Mouse (Mus musculus) myocyte (in vitro differentiated cells): ENCODE results near the gene Dab1. TPM values are rescaled to one million over a fixed set of nuclear protein-coding genes. Genes with fewer than 3 reads are reported as not detected.

ENCODE experiments used
- H3K27me3 ChIP-seq: one replicate; pipeline ENCODE4 v1.6.1; 2011; ENCODE audit not compliant: control insufficient read depth, insufficient read depth, insufficient read length
- H3K36me3 ChIP-seq: one replicate; pipeline ENCODE4 v1.6.1; 2011; ENCODE audit not compliant: control insufficient read depth, insufficient read depth
- H3K4me2 ChIP-seq: one replicate; pipeline ENCODE4 v1.6.1; 2011; ENCODE audit warnings: low read depth, control low read depth
- H3K4me3 ChIP-seq: one replicate; pipeline ENCODE4 v1.5.1; 2011; ENCODE audit warnings: mild to moderate bottlenecking, control low read depth, moderate library complexity
- H3K79me2 ChIP-seq: one replicate; pipeline ENCODE4 v1.6.1; 2011; ENCODE audit not compliant: control insufficient read depth, insufficient read depth
- H3ac ChIP-seq: one replicate; pipeline ENCODE4 v1.6.1; 2011; ENCODE audit not compliant: control insufficient read depth, insufficient read length
- CEBPB ChIP-seq: IDR thresholded peaks from 2 replicates; pipeline ENCODE4 v1.6.1; 2011; ENCODE audit warnings: mild to moderate bottlenecking, moderate library complexity; ENCODE audit not compliant: poor library complexity, insufficient read depth, severe bottlenecking
- E2F4 ChIP-seq: IDR thresholded peaks from one replicate; pipeline ENCODE4 v1.6.1; 2011; ENCODE audit warnings: mild to moderate bottlenecking, control low read depth, moderate library complexity; ENCODE audit not compliant: insufficient read depth
- MAX ChIP-seq: IDR thresholded peaks from one replicate; pipeline ENCODE4 v1.6.1; 2011; ENCODE audit warnings: low read depth, mild to moderate bottlenecking, control low read depth
- MYOD1 ChIP-seq, 3 experiments: IDR thresholded peaks; one replicate each; pipeline ENCODE4 v1.6.1; 2011; ENCODE audit warnings: control low read depth in 2 of 3, low read depth in 2 of 3, mild to moderate bottlenecking in 2 of 3, moderate library complexity in 1 of 3; ENCODE audit not compliant: insufficient read length in 2 of 3, control insufficient read depth in 1 of 3
- MYOG ChIP-seq, 3 experiments: IDR thresholded peaks; one replicate each; pipeline ENCODE4 v1.6.1; 2011; ENCODE audit warnings: control low read depth in 2 of 3, low read depth in 2 of 3, mild to moderate bottlenecking in 2 of 3; ENCODE audit not compliant: insufficient read length in 2 of 3, control insufficient read depth in 1 of 3, insufficient read depth in 1 of 3
- POLR2A ChIP-seq: IDR thresholded peaks from one replicate; pipeline ENCODE4 v1.6.1; 2011; ENCODE audit warnings: low read depth, mild to moderate bottlenecking, control low read depth, moderate library complexity; ENCODE audit not compliant: insufficient read length
- POLR2AphosphoS2 ChIP-seq: IDR thresholded peaks from one replicate; pipeline ENCODE4 v1.6.1; 2011; ENCODE audit warnings: low read depth, control low read depth; ENCODE audit not compliant: insufficient read length
- REST ChIP-seq: IDR thresholded peaks from one replicate; pipeline ENCODE4 v1.6.1; 2011; ENCODE audit warnings: mild to moderate bottlenecking, control low read depth, moderate library complexity; ENCODE audit not compliant: insufficient read depth, insufficient read length
- SRF ChIP-seq: IDR thresholded peaks from one replicate; pipeline ENCODE4 v1.6.1; 2011; ENCODE audit warnings: low read depth; ENCODE audit not compliant: control insufficient read depth, insufficient read length
- TCF12 ChIP-seq: IDR thresholded peaks from one replicate; pipeline ENCODE4 v1.6.1; 2011; ENCODE audit warnings: mild to moderate bottlenecking, control low read depth; ENCODE audit not compliant: poor library complexity, insufficient read depth, severe bottlenecking
- TCF3 ChIP-seq: IDR thresholded peaks from one replicate; pipeline ENCODE4 v1.6.1; 2011; ENCODE audit warnings: low read depth, control low read depth; ENCODE audit not compliant: insufficient read length
- USF1 ChIP-seq: IDR thresholded peaks from one replicate; pipeline ENCODE4 v1.6.1; 2011; ENCODE audit warnings: low read depth, mild to moderate bottlenecking, control low read depth, moderate library complexity
- polyA plus RNA-seq: library from polyadenylated mRNA; unstranded; fragments of >200 nt; fragmentation: generic; extraction: Trizol; gene quantifications from one replicate; pipeline ENCODE4 v1.2.1, GENCODE M21; 2012; ENCODE audit warnings: missing spikeins

Dab1 gene
- polyA plus RNA-seq, 1 experiment, result not detected

GRCm38 (mm10) chr4:104301764-104302163 lies 682.6 kb downstream of the Dab1 start:
- Histone ChIP-seq H3K27me3 (no peaks in the 10 kb centered on the region), H3ac (no peak overlapping the region), H3K4me3 (no peak overlapping the region), H3K36me3 (no peaks in the 10 kb centered on the region), H3K79me2 (no peaks in the 10 kb centered on the region), H3K4me2 (no peak overlapping the region)
- TF ChIP-seq REST, result no peak

- H3K4me3 ChIP-seq, result no peak overlapping the region
- no peak overlapping the region for H3ac ChIP-seq
- no peak for TF ChIP-seq MAX
- H3K36me3 ChIP-seq, result no peaks in the 10 kb centered on the region
- H3K79me2 ChIP-seq, result no peaks in the 10 kb centered on the region
- no peaks in the 10 kb centered on the region for H3K27me3 ChIP-seq
- H3K4me2 ChIP-seq, result no peak overlapping the region
Observed at GRCm38 (mm10) chr4:104302996-104303652, 684.0 kb downstream of the Dab1 start.

DNA sequence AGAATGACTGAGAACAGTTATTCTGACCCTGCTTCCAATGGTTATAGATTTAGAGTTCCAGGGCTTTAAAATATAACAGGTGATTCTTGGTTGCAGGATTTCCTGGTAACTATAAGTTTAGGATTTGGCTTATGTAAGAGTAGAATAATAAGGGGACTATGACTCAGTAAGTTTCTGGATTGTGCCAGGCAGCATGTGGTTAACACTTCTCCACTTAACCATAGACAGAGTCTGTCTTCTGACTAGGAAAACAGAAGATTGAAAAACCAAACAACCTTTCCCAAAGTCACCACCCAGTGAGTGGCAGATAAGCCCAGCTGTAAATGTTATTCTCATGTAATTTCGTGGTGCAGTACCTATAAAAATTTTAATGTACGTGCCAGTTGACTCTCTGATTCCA lies 688.6 kb downstream of the Dab1 start:
- Histone ChIP-seq H3K27me3 (no peaks in the 10 kb centered on the region), H3K4me2 (no peak overlapping the region), H3K79me2 (no peaks in the 10 kb centered on the region), H3ac (no peak overlapping the region), H3K36me3 (no peaks in the 10 kb centered on the region), H3K4me3 (no peak overlapping the region)
- TF ChIP-seq CEBPB (no peak), USF1 (no peak), REST (no peak), MYOG (IDR thresholded peaks at IDR 0.05; ENCODE audit: control insufficient read depth in 1 of 3, insufficient read depth in 1 of 3, insufficient read length in 2 of 3, low read depth in 2 of 3) (no peak), TCF3 (no peak), POLR2A (no peak), MAX (no peak)

- no peaks in the 10 kb centered on the region for H3K79me2 ChIP-seq
- H3K36me3 ChIP-seq, result no peaks in the 10 kb centered on the region
- H3K4me3 ChIP-seq, result no peak overlapping the region
- no peak overlapping the region for H3K4me2 ChIP-seq
- no peak for TF ChIP-seq TCF12
- no peak overlapping the region for H3ac ChIP-seq
- H3K27me3 ChIP-seq, result no peaks in the 10 kb centered on the region
Observed at GRCm38 (mm10) chr4:104326221-104326620, 707.1 kb downstream of the Dab1 start.

DNA sequence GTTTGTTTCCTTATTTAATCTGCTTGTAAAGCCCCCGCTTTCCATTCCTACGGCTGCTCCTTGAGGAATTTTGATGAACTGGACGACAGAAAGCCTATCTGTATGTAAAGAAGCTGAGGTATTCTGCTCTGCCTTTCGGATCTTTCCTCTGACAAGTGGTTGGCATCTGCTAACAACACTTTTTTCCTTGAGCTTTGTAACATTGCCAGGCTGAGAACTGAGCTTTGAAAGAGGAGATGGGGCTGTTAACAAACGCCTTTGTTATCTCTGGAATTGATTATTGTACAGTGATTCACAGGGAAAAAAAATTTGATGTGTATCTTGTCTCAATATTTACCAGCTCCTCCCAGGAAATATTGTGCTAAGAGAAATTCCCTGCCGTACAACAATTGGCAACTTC lies 712.7 kb downstream of the Dab1 start:
- H3K36me3 ChIP-seq, result no peaks in the 10 kb centered on the region
- no peak overlapping the region for H3K4me2 ChIP-seq
- H3ac ChIP-seq, result no peak overlapping the region
- no peak overlapping the region for H3K4me3 ChIP-seq
- no peaks in the 10 kb centered on the region for H3K27me3 ChIP-seq
- H3K79me2 ChIP-seq, result no peaks in the 10 kb centered on the region
- TF ChIP-seq REST (no peak), POLR2AphosphoS2 (no peak), USF1 (no peak), CEBPB (no peak), TCF12 (no peak), MYOD1 (IDR thresholded peaks at IDR 0.05; ENCODE audit: control insufficient read depth in 1 of 3, insufficient read length in 2 of 3, low read depth in 2 of 3) (no peak), E2F4 (no peak), MAX (no peak), MYOG (IDR thresholded peaks at IDR 0.05; ENCODE audit: control insufficient read depth in 1 of 3, insufficient read depth in 1 of 3, insufficient read length in 2 of 3, low read depth in 2 of 3) (no peak), TCF3 (no peak)

DNA sequence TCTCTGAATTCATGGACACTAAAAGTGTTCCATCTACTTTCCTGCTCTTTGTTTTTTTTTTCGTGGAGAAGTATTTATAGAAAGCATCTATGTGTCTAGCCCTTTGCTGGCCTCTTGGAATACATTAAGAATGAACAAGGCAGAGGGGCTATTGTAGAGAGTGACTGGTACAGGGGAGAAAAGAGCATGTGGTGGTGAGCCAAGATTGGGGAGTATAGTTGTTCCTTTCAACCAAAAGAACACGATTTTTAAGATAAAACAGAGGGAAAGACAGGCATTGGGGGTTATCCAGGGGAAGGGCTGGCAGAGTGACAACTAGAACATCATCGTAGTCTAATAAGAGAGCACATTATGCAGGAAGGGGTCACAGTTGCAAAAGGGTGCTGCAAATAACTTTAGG lies 713.2 kb downstream of the Dab1 start:
- H3K4me3 ChIP-seq, result no peak overlapping the region
- no peak overlapping the region for H3K4me2 ChIP-seq
- TF ChIP-seq TCF3, result no peak
- TF ChIP-seq MAX, result no peak
- no peak for TF ChIP-seq CEBPB
- no peak for TF ChIP-seq MYOG (IDR thresholded peaks at IDR 0.05; ENCODE audit: control insufficient read depth in 1 of 3, insufficient read depth in 1 of 3, insufficient read length in 2 of 3, low read depth in 2 of 3)
- no peak for TF ChIP-seq POLR2A
- no peak for TF ChIP-seq TCF12
- TF ChIP-seq E2F4, result no peak
- TF ChIP-seq REST, result no peak
- TF ChIP-seq MYOD1 (IDR thresholded peaks at IDR 0.05; ENCODE audit: control insufficient read depth in 1 of 3, insufficient read length in 2 of 3, low read depth in 2 of 3), result no peak
- TF ChIP-seq USF1, result no peak
- no peak for TF ChIP-seq POLR2AphosphoS2
- no peak for TF ChIP-seq SRF
- no peaks in the 10 kb centered on the region for H3K36me3 ChIP-seq
- no peak overlapping the region for H3ac ChIP-seq
- H3K27me3 ChIP-seq, result no peaks in the 10 kb centered on the region
- no peaks in the 10 kb centered on the region for H3K79me2 ChIP-seq
